Mouse (Mus musculus) adrenal gland, postnatal 10 days (tissue): ENCODE results near the gene Hist1h3g. TPM values are rescaled to one million over a fixed set of nuclear protein-coding genes. Genes with fewer than 3 reads are reported as not detected.

Experiments used
- DNase-seq: peaks from one replicate; pipeline ENCODE4 v3.0.0; 2021; ENCODE audit warnings: mixed read lengths
- microRNA-seq: library from miRNA; unstranded; fragments of <30 nt; microRNA quantifications from one replicate; pipeline ENCODE4 v1.2.0, GENCODE M21; 2021
- total RNA-seq, 2 experiments: library from RNA; stranded (reverse); gene quantifications; 2 replicates each; pipeline ENCODE4 v1.2.3; 2021

Gene Hist1h3g
- total RNA-seq, 2 experiments from 2014 or later = 76.3 to 91.7 TPM

DNA sequence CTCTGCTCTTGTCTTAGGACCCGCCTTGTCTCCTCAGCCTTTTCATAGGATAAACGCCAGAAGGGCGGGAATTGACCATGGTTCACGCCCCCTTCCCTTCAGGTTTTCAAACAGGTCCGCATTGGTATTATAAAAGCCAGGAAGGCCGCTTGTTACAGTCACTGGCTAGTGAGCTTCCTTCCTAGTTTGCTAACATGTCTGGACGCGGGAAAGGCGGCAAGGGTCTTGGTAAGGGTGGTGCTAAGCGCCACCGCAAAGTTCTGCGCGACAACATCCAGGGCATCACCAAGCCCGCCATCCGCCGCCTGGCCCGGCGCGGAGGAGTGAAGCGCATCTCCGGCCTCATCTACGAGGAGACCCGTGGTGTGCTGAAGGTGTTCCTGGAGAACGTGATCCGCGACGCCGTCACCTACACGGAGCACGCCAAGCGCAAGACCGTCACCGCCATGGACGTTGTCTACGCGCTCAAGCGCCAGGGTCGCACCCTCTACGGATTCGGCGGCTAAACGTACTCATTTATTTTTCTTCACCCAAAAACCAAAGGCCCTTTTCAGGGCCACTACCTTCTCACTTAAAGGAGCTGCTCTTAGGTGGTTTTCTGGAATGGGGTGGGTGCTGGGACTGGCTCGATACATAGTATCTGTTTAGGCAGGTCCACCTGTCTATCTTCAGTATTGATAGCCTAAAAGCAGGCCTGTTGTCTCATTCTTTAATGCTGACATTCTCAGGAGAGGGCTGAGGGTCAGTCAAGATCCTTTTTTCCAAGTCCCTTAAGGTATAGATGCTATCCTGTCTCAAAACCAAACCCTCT lies 46.4 kb downstream of the Hist1h3g start, which contains the start of gene Hist1h4d:
TSS of gene Hist1h4d (plus strand) at position 191 of the 811 bp plus-strand sequence.
- peak; percentile 97 for DNase-seq

DNA sequence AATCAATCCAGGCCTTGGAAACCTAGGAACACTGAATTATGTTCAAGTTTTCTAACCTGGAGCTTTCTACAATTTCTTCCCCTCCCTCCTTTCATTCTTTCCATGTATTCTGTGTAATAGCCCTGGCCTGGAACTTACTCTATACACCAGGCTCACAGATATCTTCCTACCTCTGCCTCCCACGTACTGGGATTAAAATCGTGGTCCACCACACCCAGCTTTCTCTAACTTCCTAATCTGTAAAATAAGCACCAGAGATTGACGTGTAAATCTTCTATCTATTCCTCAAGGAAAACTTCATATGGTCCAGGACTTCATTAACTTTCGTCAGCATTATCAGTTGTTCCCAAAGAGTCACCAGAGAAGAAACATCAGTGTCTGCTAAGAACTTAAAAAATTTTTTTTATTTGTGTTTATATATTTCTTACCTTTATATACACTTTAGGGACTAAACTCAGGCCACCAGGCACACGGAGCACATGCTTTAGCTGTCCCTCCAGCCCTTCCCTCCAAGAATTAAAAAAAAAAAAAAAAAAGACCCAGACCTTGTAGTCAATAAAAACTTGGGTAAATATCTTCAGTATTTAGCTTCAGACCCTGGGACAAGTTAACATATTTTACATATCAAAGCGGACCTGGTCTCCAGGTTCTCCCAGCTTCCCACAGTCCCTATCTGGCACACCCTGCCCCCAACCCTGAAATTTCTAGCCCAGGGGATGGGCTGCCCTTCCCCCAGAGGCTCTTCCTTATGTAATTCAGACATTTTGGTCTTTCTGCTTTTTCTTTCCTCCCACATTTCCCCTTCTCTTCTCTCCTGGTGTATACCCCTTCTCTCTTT lies 47.2 kb downstream of the Hist1h3g start:
- no peak for DNase-seq

DNA sequence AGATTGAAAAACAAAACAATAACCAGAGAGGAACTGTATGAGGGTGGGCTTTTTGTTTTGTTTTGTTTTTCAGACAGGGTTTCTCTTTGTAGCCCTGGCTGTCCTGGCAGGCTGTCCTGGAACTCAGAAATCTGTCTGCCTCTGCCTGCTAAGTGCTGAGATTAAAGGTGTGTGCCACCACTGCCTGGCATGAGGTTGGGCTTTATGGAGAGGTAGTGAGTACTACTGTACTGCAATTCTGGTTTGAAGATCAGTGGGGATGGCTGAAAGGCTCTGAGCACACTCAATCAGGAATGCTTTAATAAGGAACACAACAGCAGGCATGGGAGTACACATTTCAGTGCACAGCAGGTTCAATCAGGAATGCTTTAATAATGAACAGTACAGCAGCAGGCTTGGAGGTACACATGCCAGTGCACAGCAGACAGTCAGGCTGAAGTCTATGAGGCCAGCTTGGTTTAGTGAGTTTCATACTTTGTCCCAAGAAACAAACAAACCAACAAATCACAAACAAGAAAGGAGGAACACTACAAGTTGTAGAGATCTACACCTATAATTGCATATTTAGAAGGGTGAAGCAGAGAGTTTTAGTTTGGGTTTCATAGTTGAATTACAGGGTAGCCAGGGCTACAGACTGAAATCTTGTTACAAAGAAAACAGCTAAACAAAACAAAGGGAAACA lies 48.3 kb downstream of the Hist1h3g start:
- DNase-seq = no peak

DNA sequence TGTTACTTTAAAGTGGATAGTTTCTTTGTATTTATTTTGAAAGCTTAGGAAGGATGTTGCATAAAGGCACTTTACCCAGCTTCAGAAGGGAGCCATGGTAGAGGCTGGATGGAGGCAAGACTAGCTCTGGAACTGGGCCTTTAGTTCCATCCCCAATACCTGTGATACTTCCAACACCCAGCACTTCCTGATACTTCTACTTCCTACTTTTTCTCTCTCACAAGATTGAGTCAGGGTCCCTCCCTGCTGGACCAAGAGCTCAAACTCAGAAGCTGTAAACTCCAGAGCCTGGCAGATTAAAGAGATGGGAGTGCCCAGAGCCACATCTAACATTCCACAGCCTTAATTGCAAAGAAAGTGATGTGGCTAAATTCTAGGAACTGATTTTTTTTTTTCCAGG lies 49.1 kb downstream of the Hist1h3g start:
- DNase-seq = no peak

DNA sequence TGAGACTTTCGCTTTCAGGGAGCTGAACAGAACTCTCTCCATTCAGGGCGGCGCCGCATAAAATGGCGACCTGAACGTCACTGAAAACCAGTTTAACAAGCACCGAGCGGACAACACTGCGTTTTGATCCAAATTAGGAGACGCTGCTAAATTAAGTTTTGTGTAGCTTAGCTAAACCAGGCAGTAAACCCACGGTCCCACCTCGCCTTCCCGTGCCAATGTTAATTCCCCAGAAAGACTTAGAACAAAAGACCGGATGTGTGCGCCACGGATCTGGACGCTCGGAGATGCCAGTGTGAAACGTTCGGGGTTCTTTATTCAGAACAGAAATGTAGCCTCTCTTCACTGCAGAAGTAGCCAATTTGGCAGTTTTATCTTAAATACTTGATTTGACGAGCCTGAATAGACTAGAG lies 49.8 kb downstream of the Hist1h3g start:
- DNase-seq = peak; percentile 76

Small RNAs within 50 kb of the gene (microRNA-seq; reads per million reads assigned to microRNA genes)
- gene Gm44297 (not detected), gene Gm44359 (not detected), gene Gm44394 (1.8 reads per million), gene n-TStga1 (not detected)

Other genes starting within 250 kb of the Hist1h3g start
- gene Zfp322a, start 166.2 kb upstream of the Hist1h3g start, total RNA-seq = 10 to 100 TPM; 18.9 to 26.9 TPM
- gene Abt1, start 111.6 kb upstream of the Hist1h3g start, total RNA-seq = 1 to 10 TPM; 6.1 to 7.1 TPM
- under 1 TPM in 1 of 2 experiments, not detected in 1; 0.55 TPM for gene Btn1a1, start 69.5 kb upstream of the Hist1h3g start, total RNA-seq
- gene Btn2a2, start 46.6 kb upstream of the Hist1h3g start, total RNA-seq = not detected
- gene Hist1h4h, start 4.4 kb upstream of the Hist1h3g start, total RNA-seq = 1,000 to 10,000 TPM in 1 of 2 experiments, 100 to 1,000 TPM in 1; 930 to 1,063 TPM
- gene Hist1h2af, start 1.5 kb upstream of the Hist1h3g start, total RNA-seq = 100 to 1,000 TPM; 261 to 325 TPM
- gene Hist1h2bh, start 8.0 kb downstream of the Hist1h3g start, total RNA-seq = 10 to 100 TPM; 20.9 to 25.4 TPM
- 100 to 1,000 TPM in 1 of 2 experiments, 10 to 100 TPM in 1; 93.2 to 104 TPM for gene Hist1h3f, start 8.6 kb downstream of the Hist1h3g start, total RNA-seq
- gene Hist1h4f, start 16.2 kb downstream of the Hist1h3g start, total RNA-seq = 100 to 1,000 TPM; 529 to 619 TPM
- gene Hist1h1d, start 17.8 kb downstream of the Hist1h3g start, total RNA-seq = 10 to 100 TPM; 27.8 to 32.6 TPM
- 100 to 1,000 TPM; 246 to 271 TPM for gene Hist1h3e, start 26.9 kb downstream of the Hist1h3g start, total RNA-seq
- gene Hist1h2ae, start 35.8 kb downstream of the Hist1h3g start, total RNA-seq = 10 to 100 TPM; 54.9 to 55.0 TPM
- gene Hist1h2bg, start 36.0 kb downstream of the Hist1h3g start, total RNA-seq = 100 to 1,000 TPM; 395 to 462 TPM
- gene Hist1h2bf, start 38.8 kb downstream of the Hist1h3g start, total RNA-seq = 100 to 1,000 TPM; 168 to 215 TPM
- gene Hist1h2ad, start 39.0 kb downstream of the Hist1h3g start, total RNA-seq = 10 to 100 TPM; 47.4 to 49.2 TPM
- 10 to 100 TPM; 38.0 to 43.5 TPM for gene Hist1h3d, start 40.3 kb downstream of the Hist1h3g start, total RNA-seq
- gene Hist1h4d, start 46.2 kb downstream of the Hist1h3g start, total RNA-seq = 100 to 1,000 TPM; 294 to 310 TPM
- gene Hist1h2be, start 85.7 kb downstream of the Hist1h3g start, total RNA-seq = 10 to 100 TPM; 27.7 to 32.2 TPM
- gene Hist1h1e, start 87.1 kb downstream of the Hist1h3g start, total RNA-seq = 100 to 1,000 TPM; 180 to 217 TPM
- 1 to 10 TPM; 8.3 to 9.7 TPM for gene Hist1h2ac, start 148.5 kb downstream of the Hist1h3g start, total RNA-seq
- gene Hist1h2bc, start 148.8 kb downstream of the Hist1h3g start, total RNA-seq = 10 to 100 TPM; 76.4 to 77.6 TPM
- gene Hist1h1t, start 160.4 kb downstream of the Hist1h3g start, total RNA-seq = under 1 TPM; 0.69 to 0.88 TPM
- 100 to 1,000 TPM; 175 to 199 TPM for gene Hist1h4c, start 163.0 kb downstream of the Hist1h3g start, total RNA-seq
- gene Hfe, start 175.4 kb downstream of the Hist1h3g start, total RNA-seq = 10 to 100 TPM; 23.3 to 31.0 TPM
- 100 to 1,000 TPM; 366 to 432 TPM for gene Hist1h1c, start 203.4 kb downstream of the Hist1h3g start, total RNA-seq
- 100 to 1,000 TPM; 127 to 144 TPM for gene Hist1h3c, start 210.2 kb downstream of the Hist1h3g start, total RNA-seq
- gene Hist1h2bb, start 211.3 kb downstream of the Hist1h3g start, total RNA-seq = 100 to 1,000 TPM; 173 to 206 TPM
- 100 to 1,000 TPM; 281 to 334 TPM for gene Hist1h2ab, start 215.7 kb downstream of the Hist1h3g start, total RNA-seq
- 100 to 1,000 TPM; 390 to 424 TPM for gene Hist1h3b, start 216.8 kb downstream of the Hist1h3g start, total RNA-seq
- gene Hist1h4b, start 221.6 kb downstream of the Hist1h3g start, total RNA-seq = 100 to 1,000 TPM; 282 to 291 TPM
- gene Hist1h4a, start 225.8 kb downstream of the Hist1h3g start, total RNA-seq = 100 to 1,000 TPM; 238 to 251 TPM
- gene Hist1h3a, start 227.0 kb downstream of the Hist1h3g start, total RNA-seq = 100 to 1,000 TPM; 258 to 301 TPM
- gene Hist1h1a, start 228.2 kb downstream of the Hist1h3g start, total RNA-seq = 100 to 1,000 TPM; 231 to 274 TPM
- gene Trim38, start 234.5 kb downstream of the Hist1h3g start, total RNA-seq = not detected